Mouse (Mus musculus): ENCODE results near the gene Gp9. TPM values are rescaled to one million over a fixed set of nuclear protein-coding genes. Genes with fewer than 3 reads are reported as not detected.

The Gp9 gene
- not detected for total RNA-seq (2022)

- no peak for DNase-seq (ENCODE audit: low spot score in 2 of 2)
Observed at GRCm38 (mm10) chr6:87777842-87778241, at the start of gene Gp9. Gene Gp9, plus strand, starts transcription at chr6:87778072.

- DNase-seq (ENCODE audit: low spot score in 2 of 2), result no peak
Observed at GRCm38 (mm10) chr6:87728102-87728501, 49.8 kb upstream of the Gp9 start.

- DNase-seq (ENCODE audit: low spot score in 2 of 2), result no peak
Observed at GRCm38 (mm10) chr6:87730141-87730540, 47.7 kb upstream of the Gp9 start.

- peak; percentile 32 to 43 for DNase-seq (ENCODE audit: low spot score in 2 of 2)
Observed at GRCm38 (mm10) chr6:87730591-87731462, 47.0 kb upstream of the Gp9 start, which contains the start of gene Efcc1. Gene Efcc1, plus strand, starts transcription at chr6:87730869.

- no peak for DNase-seq (ENCODE audit: low spot score in 2 of 2)
Observed at GRCm38 (mm10) chr6:87731463-87732095, 46.3 kb upstream of the Gp9 start.

GRCm38 (mm10) chr6:87732151-87733011 is 45.5 kb upstream of the Gp9 start:
- no peak for DNase-seq (ENCODE audit: low spot score in 2 of 2)

GRCm38 (mm10) chr6:87733131-87733930 is 44.5 kb upstream of the Gp9 start:
- DNase-seq (ENCODE audit: low spot score in 2 of 2), result no peak

GRCm38 (mm10) chr6:87734136-87734535 is 43.7 kb upstream of the Gp9 start:
- no peak for DNase-seq (ENCODE audit: low spot score in 2 of 2)

- no peak for DNase-seq (ENCODE audit: low spot score in 2 of 2)
Observed at GRCm38 (mm10) chr6:87736923-87737322, 40.9 kb upstream of the Gp9 start.

GRCm38 (mm10) chr6:87737921-87738626 is 39.8 kb upstream of the Gp9 start:
- DNase-seq (ENCODE audit: low spot score in 2 of 2), result no peak

- no peak for DNase-seq (ENCODE audit: low spot score in 2 of 2)
Observed at GRCm38 (mm10) chr6:87739898-87740297, 38.0 kb upstream of the Gp9 start.

- DNase-seq (ENCODE audit: low spot score in 2 of 2), result no peak
Observed at GRCm38 (mm10) chr6:87740496-87740895, 37.4 kb upstream of the Gp9 start.

GRCm38 (mm10) chr6:87741978-87742377 is 35.9 kb upstream of the Gp9 start:
- no peak for DNase-seq (ENCODE audit: low spot score in 2 of 2)

GRCm38 (mm10) chr6:87742804-87743203 is 35.1 kb upstream of the Gp9 start:
- no peak for DNase-seq (ENCODE audit: low spot score in 2 of 2)

GRCm38 (mm10) chr6:87743281-87743680 is 34.6 kb upstream of the Gp9 start:
- peak in 1 of 2 experiments; percentile 29 for DNase-seq (ENCODE audit: low spot score in 2 of 2)

GRCm38 (mm10) chr6:87744632-87745031 is 33.2 kb upstream of the Gp9 start:
- no peak for DNase-seq (ENCODE audit: low spot score in 2 of 2)

GRCm38 (mm10) chr6:87745301-87745700 is 32.6 kb upstream of the Gp9 start:
- DNase-seq (ENCODE audit: low spot score in 2 of 2), result no peak

- DNase-seq (ENCODE audit: low spot score in 2 of 2), result no peak
Observed at GRCm38 (mm10) chr6:87746059-87746458, 31.8 kb upstream of the Gp9 start.

- peak; percentile 33 to 69 for DNase-seq (ENCODE audit: low spot score in 2 of 2)
Observed at GRCm38 (mm10) chr6:87746849-87747248, 31.0 kb upstream of the Gp9 start.

- no peak for DNase-seq (ENCODE audit: low spot score in 2 of 2)
Observed at GRCm38 (mm10) chr6:87748078-87748477, 29.8 kb upstream of the Gp9 start.
